Mouse (Mus musculus) midbrain, embryonic 14.5 days (tissue): ENCODE measurements around the gene 1700019D03Rik. TPM values are rescaled to one million over a fixed set of nuclear protein-coding genes. Genes with fewer than 3 reads are reported as not detected.

Experiments
- ATAC-seq: fragments of 200-750 bp; cut with Nextera tagmentation; 2 replicates; pipeline ENCODE4 v1.8.0; 2017; ENCODE audit warnings: moderate number of reproducible peaks, moderate library complexity; ENCODE audit not compliant: low FRiP score, low TSS enrichment
- DNase-seq: peaks from one replicate; pipeline ENCODE4 v3.0.0-alpha.2; 2015
- H3K27ac ChIP-seq: fragments of 300-500 bp; sonication (generic); replicated peaks from 2 replicates; pipeline ENCODE4 v1.5.1; 2014; ENCODE audit warnings: mild to moderate bottlenecking, low read depth, low read length, moderate library complexity
- H3K27me3 ChIP-seq: fragments of 300-500 bp; sonication (generic); 2 replicates; pipeline ENCODE4 v1.6.1; 2014; ENCODE audit warnings: low read length, control low read depth, mixed read lengths; ENCODE audit not compliant: control insufficient read depth, insufficient read depth
- H3K36me3 ChIP-seq: fragments of 300-500 bp; sonication (generic); 2 replicates; pipeline ENCODE4 v1.6.1; 2014; ENCODE audit warnings: low read length, control low read depth; ENCODE audit not compliant: control insufficient read depth, insufficient read depth
- H3K4me1 ChIP-seq: fragments of 300-500 bp; sonication (generic); 2 replicates; pipeline ENCODE4 v1.6.1; 2014; ENCODE audit warnings: mild to moderate bottlenecking, antibody characterized with exemption, low read length, control low read depth; ENCODE audit not compliant: control insufficient read depth, insufficient read depth
- H3K4me2 ChIP-seq: fragments of 300-500 bp; sonication (generic); 2 replicates; pipeline ENCODE4 v1.6.1; 2014; ENCODE audit warnings: mild to moderate bottlenecking, low read length, moderate library complexity
- H3K4me3 ChIP-seq: fragments of 300-500 bp; sonication (generic); replicated peaks from 2 replicates; pipeline ENCODE4 v1.5.1; 2014; ENCODE audit warnings: low read depth, low read length
- H3K9ac ChIP-seq: fragments of 300-500 bp; sonication (generic); replicated peaks from 2 replicates; pipeline ENCODE4 v1.6.1; 2014; ENCODE audit warnings: mild to moderate bottlenecking, low read length, moderate library complexity
- H3K9me3 ChIP-seq: fragments of 300-500 bp; sonication (generic); 2 replicates; pipeline ENCODE4 v1.6.1; 2016; ENCODE audit warnings: low read length, control low read depth, mixed read lengths; ENCODE audit not compliant: control insufficient read depth
- WGBS: fragments of 180-500 bp; shearing (Covaris S2); extraction: QIAGEN DNeasy Blood & Tissue Kit; methylation state at CpG from one replicate; pipeline ENCODE4 v1.1.7; 2014; 5-methylcytosine and 5-hydroxymethylcytosine counted together
- polyA plus RNA-seq: library from polyadenylated mRNA; unstranded; fragments of >200 nt; fragmentation: Nextera tagmentation; extraction: Ambion mirVana; gene quantifications from 2 replicates; pipeline ENCODE4 v1.2.1, GENCODE M21; 2014

1700019D03Rik gene
- polyA plus RNA-seq, 1 experiment from 2014 or later: 3.0 TPM

- 86% methylated on average over 2 of the region's 2 CpGs for WGBS
- DNase-seq: no peak
- no peak for ATAC-seq
These were observed 56.9 kb downstream of the 1700019D03Rik start for GRCm38 (mm10) chr1:52963097-52963496.

GRCm38 (mm10) chr1:52960191-52960590, 59.8 kb downstream of the 1700019D03Rik start:
- DNase-seq (no peak), ATAC-seq (no peak)
- H3K4me2 ChIP-seq: no peak overlapping the region
- no peaks in the 10 kb centered on the region for H3K36me3 ChIP-seq
- no peak overlapping the region for H3K4me3 ChIP-seq
- H3K9me3 ChIP-seq: no peaks in the 10 kb centered on the region
- H3K4me1 ChIP-seq: no peaks in the 10 kb centered on the region
- no peak overlapping the region for H3K9ac ChIP-seq
- H3K27ac ChIP-seq: no peak overlapping the region
- no peaks in the 10 kb centered on the region for H3K27me3 ChIP-seq
- 86% methylated on average over 6 of the region's 6 CpGs for whole genome bisulfite sequencing

More at GRCm38 (mm10) chr1:52963097-52963496, 56.9 kb downstream of the 1700019D03Rik start:
- H3K9me3 ChIP-seq: no peaks in the 10 kb centered on the region
- H3K27me3 ChIP-seq: no peaks in the 10 kb centered on the region
- H3K4me3 ChIP-seq: no peak overlapping the region
- no peak overlapping the region for H3K27ac ChIP-seq
- no peaks in the 10 kb centered on the region for H3K4me1 ChIP-seq
- no peak overlapping the region for H3K4me2 ChIP-seq
- no peak overlapping the region for H3K9ac ChIP-seq
- H3K36me3 ChIP-seq: no peaks in the 10 kb centered on the region

- Histone ChIP-seq H3K4me1 (peaks cover 16% of the 10 kb centered on the region; the same call in 1 of the 2 replicates), H3K4me3 (no peak overlapping the region), H3K36me3 (no peaks in the 10 kb centered on the region), H3K9ac (no peak overlapping the region), H3K9me3 (no peaks in the 10 kb centered on the region), H3K27ac (no peak overlapping the region), H3K27me3 (no peaks in the 10 kb centered on the region), H3K4me2 (no peak overlapping the region)
- DNase-seq: no peak
- 56% methylated on average over 4 of the region's 4 CpGs for WGBS
- ATAC-seq: no peak
These were observed 63.2 kb downstream of the 1700019D03Rik start for GRCm38 (mm10) chr1:52956746-52957145.

DNA sequence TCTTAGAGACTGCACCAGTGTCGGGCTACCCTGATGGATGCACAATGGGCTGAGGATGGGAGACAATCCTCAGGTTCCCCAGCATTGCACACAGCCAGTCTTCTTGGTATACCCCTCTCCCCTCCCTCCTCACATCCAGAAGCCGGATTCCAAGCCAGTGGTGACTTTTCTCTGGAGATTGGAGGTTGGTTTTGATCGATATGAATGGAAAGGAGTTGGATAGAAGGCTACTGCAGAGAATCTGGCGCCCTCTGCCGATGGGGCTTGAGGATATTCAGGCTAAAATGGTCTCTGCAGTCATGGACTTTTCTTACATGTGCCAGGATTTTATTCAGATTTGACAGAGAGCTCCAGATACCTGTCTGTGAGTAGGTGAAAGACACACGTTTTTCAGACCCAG, 64.9 kb downstream of the 1700019D03Rik start:
- no peak overlapping the region for H3K9ac ChIP-seq
- 37% methylated on average over 6 of the region's 6 CpGs for WGBS

DNA sequence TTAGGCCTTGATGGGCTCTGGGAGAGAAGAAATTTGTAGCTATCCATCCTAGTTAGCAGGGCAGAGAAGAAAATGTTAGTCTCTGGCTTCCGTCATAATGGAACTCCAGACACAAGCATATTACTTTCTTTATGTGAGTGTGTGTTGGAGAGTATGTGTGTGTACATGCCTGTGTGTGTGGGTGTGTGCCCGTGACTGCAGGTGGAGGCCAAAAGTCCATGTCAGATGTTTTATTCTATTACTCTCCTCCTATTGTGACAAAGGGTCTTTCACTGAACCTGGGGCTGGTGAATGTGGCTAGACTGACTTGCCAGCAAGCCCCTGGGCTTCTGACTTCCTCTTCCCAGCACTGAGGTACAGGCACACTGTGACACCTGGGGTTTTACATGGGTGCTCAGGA, 65.5 kb downstream of the 1700019D03Rik start:
- no peak for DNase-seq

More for the DNA sequence above, 64.9 kb downstream of the 1700019D03Rik start:
- Histone ChIP-seq H3K27ac (no peak overlapping the region), H3K27me3 (no peaks in the 10 kb centered on the region), H3K4me2 (no peak overlapping the region), H3K9me3 (no peaks in the 10 kb centered on the region), H3K36me3 (no peaks in the 10 kb centered on the region), H3K4me1 (peaks cover 16% of the 10 kb centered on the region; the same call in 1 of the 2 replicates), H3K4me3 (no peak overlapping the region)
- ATAC-seq (no peak), DNase-seq (peak; percentile 32)

DNA sequence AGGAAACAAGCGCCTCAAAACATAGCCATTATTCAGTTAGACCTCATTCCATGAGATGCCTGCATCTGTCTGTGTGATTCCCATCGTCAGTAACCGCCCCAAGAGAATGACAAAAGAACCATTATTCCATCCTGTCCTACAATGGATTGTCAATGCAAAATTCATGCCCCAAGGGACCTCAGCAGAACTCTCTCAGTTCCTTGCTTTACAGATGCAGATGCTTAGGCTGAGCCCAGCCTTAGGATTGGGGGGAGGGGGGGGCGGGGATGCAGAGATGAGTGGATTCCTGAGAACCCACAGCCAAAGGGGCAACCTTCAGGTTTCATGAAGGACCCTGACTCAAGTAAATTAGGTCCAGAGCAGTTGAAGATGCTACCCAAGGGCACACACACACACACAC, 66.4 kb downstream of the 1700019D03Rik start:
- Histone ChIP-seq H3K36me3 (no peaks in the 10 kb centered on the region), H3K4me1 (peaks cover 16% of the 10 kb centered on the region; the same call in 1 of the 2 replicates), H3K27me3 (no peaks in the 10 kb centered on the region), H3K4me3 (peak overlapping the region; percentile 55), H3K9ac (no peak overlapping the region), H3K9me3 (no peaks in the 10 kb centered on the region), H3K27ac (no peak overlapping the region), H3K4me2 (peak overlapping the region; percentile 99)
- ATAC-seq (peak; percentile 19; the same call in 1 of the 2 replicates), DNase-seq (peak; percentile 56)
- WGBS: 4% methylated on average over 4 of the region's 4 CpGs

More for the DNA sequence above, 65.5 kb downstream of the 1700019D03Rik start:
- Histone ChIP-seq H3K9me3 (no peaks in the 10 kb centered on the region), H3K9ac (no peak overlapping the region), H3K36me3 (no peaks in the 10 kb centered on the region), H3K27me3 (no peaks in the 10 kb centered on the region), H3K4me2 (no peak overlapping the region), H3K4me3 (no peak overlapping the region), H3K27ac (no peak overlapping the region), H3K4me1 (peaks cover 16% of the 10 kb centered on the region; the same call in 1 of the 2 replicates)
- no peak for ATAC-seq
- 88% methylated on average over 2 of the region's 2 CpGs for WGBS

DNA sequence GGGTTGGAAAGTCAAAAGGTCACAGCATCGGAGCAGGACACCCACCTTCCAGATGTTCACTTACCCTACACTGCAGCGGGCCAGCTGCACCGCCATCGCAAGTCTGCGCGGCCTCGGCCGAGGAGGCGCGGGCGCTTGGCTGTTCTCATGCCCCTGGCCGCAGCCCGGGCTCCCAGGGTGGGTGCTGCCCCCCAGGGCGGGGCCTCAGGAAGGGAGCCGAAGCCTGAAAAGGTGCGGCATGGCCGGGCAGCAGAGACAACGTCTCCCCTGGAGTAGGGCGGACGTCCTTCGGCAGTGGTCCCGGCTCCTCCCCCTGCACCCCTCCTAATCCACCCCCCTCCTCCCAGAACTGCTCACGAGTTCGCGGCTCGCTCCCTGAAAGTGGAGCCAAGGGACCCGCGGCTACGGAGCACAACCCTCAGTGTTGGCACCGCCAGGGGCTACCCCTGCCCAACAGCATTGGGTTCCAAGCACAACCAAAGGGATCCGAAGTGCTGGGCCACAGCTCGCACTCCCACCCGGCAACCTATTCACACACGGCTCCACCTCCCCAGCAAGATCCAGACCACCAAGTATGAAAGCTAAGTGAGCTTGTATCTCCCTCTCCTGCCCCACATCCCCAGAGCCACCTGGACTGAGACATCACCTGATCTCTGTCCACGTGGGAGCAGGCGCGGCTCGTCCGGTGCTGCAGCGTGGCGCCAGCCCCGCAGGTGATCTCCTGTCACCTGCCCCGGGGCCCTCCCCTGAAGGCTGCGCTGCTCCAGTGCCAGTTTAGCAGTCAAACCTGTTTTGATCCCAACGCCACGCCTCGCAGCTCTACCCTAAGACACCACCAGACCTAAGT, 67.2 kb downstream of the 1700019D03Rik start:
- ATAC-seq: peak; percentile 70
- Histone ChIP-seq H3K4me3 (peak overlapping the region; percentile 55), H3K4me1 (peaks cover 16% of the 10 kb centered on the region; the same call in 1 of the 2 replicates), H3K27me3 (no peaks in the 10 kb centered on the region), H3K36me3 (no peaks in the 10 kb centered on the region), H3K9me3 (no peaks in the 10 kb centered on the region), H3K27ac (0 out of 2 replicates have a peak overlapping the region, but pooled peaks have one; percentile 8), H3K9ac (peak overlapping the region; percentile 60), H3K4me2 (peak overlapping the region; percentile 99)
- under 1% methylated on average over 47 of the region's 47 CpGs for whole genome bisulfite sequencing
- DNase-seq: peak; percentile 53

GRCm38 (mm10) chr1:52952143-52952542, 67.8 kb downstream of the 1700019D03Rik start:
- no peak overlapping the region for H3K27ac ChIP-seq
- peak overlapping the region; percentile 55 for H3K4me3 ChIP-seq
- peak overlapping the region; percentile 99 for H3K4me2 ChIP-seq
- no peaks in the 10 kb centered on the region for H3K27me3 ChIP-seq
- H3K9me3 ChIP-seq: no peaks in the 10 kb centered on the region
- peak; percentile 61 for DNase-seq
- peak overlapping the region; percentile 60 for H3K9ac ChIP-seq
- no peaks in the 10 kb centered on the region for H3K36me3 ChIP-seq
- ATAC-seq: peak; percentile 32; the same call in 1 of the 2 replicates
- 3% methylated on average over 5 of the region's 5 CpGs for WGBS
- H3K4me1 ChIP-seq: peaks cover 16% of the 10 kb centered on the region; the same call in 1 of the 2 replicates
